Mouse (Mus musculus): ENCODE measurements around the gene Ptprs. TPM values are rescaled to one million over a fixed set of nuclear protein-coding genes. Genes with fewer than 3 reads are reported as not detected.

Gene Ptprs
- total and polyA plus RNA-seq, 3 experiments = 41.7 to 91.1 (median 47.5) TPM

DNA sequence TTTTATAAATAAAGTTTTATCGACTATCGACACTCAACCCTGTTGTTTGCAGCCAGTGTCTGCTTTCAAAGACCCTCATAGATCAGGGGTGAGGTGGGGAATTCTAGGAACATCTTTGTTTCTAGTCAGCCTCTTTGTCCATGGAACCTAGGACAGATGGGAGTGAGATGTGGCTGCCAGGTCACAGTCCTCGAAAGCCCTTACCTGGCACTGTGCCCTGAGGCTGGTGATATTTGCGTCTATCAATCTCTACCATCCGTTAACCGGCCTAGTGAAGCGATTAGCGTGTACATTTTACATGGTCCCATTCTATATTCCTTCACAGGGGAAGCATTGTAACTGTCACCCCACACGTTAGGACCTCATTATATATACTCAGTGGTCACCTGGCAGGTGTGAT is 9.6 kb upstream of the Ptprs start:
- no peaks in the 10 kb centered on the region for H3K4me1 ChIP-seq (ENCODE audit: control insufficient read depth, insufficient read depth, low read length)
- 88% methylated on average over 9 of the region's 9 CpGs for WGBS
- H3K27me3 ChIP-seq (ENCODE audit: control insufficient read depth, insufficient read depth, low read length) = no peaks in the 10 kb centered on the region
- DNase-seq = no peak
- no peaks in the 10 kb centered on the region for H3K79me2 ChIP-seq (replicated peaks; ENCODE audit: control insufficient read depth, insufficient read depth, low read length)
- intact Hi-C loops (cut with DNase I) = no loop called here
- H3K9ac ChIP-seq (ENCODE audit: low read depth, low read length) = no peak overlapping the region
- no peak overlapping the region for H3K27ac ChIP-seq
- H3K36me3 ChIP-seq (ENCODE audit: control insufficient read depth, insufficient read depth, low read length) = no peaks in the 10 kb centered on the region
- TF ChIP-seq CTCF (IDR thresholded peaks at IDR 0.05) (no peak), POLR2A (IDR thresholded peaks at IDR 0.05; ENCODE audit: insufficient read depth, low read depth, low read length) (no peak), EP300 (IDR thresholded peaks at IDR 0.05; ENCODE audit: insufficient read depth, low read depth, low read length) (no peak)
- no peak overlapping the region for H3K4me3 ChIP-seq

DNA sequence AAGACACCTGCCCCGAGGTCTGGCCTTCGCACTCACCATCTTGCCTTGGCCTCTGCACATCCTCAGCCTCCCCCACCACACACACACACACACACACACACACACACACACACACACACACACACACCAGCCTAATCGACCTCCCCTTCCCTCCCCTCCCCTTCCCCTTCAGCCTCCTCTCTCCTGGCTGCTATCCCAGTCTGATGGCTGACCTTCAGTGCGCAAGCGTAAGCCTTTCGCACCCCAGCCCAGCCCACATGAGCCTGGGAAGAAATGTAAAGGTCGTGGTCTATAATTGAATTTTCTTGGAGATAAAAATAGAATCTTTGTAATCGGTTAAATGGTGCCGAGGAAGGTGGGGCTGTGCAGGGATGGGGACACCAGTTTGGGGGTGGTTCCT is 8.8 kb upstream of the Ptprs start:
- H3K36me3 ChIP-seq (ENCODE audit: control insufficient read depth, insufficient read depth, low read length) = no peaks in the 10 kb centered on the region
- intact Hi-C loops (cut with DNase I) = no loop called here
- 58% methylated on average over 9 of the region's 9 CpGs for WGBS
- H3K27me3 ChIP-seq (ENCODE audit: control insufficient read depth, insufficient read depth, low read length) = no peaks in the 10 kb centered on the region
- H3K27ac ChIP-seq = no peak overlapping the region
- no peak for DNase-seq
- H3K79me2 ChIP-seq (replicated peaks; ENCODE audit: control insufficient read depth, insufficient read depth, low read length) = no peaks in the 10 kb centered on the region
- H3K4me1 ChIP-seq (ENCODE audit: control insufficient read depth, insufficient read depth, low read length) = no peaks in the 10 kb centered on the region
- no peak overlapping the region for H3K4me3 ChIP-seq
- no peak for TF ChIP-seq POLR2A (IDR thresholded peaks at IDR 0.05; ENCODE audit: insufficient read depth, low read depth, low read length)
- TF ChIP-seq EP300 (IDR thresholded peaks at IDR 0.05; ENCODE audit: insufficient read depth, low read depth, low read length) = no peak
- TF ChIP-seq CTCF (IDR thresholded peaks at IDR 0.05) = no peak
- no peak overlapping the region for H3K9ac ChIP-seq (ENCODE audit: low read depth, low read length)

GRCm38 (mm10) chr17:56482671-56483070 is 6.4 kb upstream of the Ptprs start:
- Histone ChIP-seq H3K9ac (ENCODE audit: low read depth, low read length) (no peak overlapping the region), H3K27me3 (ENCODE audit: control insufficient read depth, insufficient read depth, low read length) (no peaks in the 10 kb centered on the region), H3K79me2 (replicated peaks; ENCODE audit: control insufficient read depth, insufficient read depth, low read length) (no peaks in the 10 kb centered on the region), H3K36me3 (ENCODE audit: control insufficient read depth, insufficient read depth, low read length) (no peaks in the 10 kb centered on the region), H3K27ac (no peak overlapping the region), H3K4me3 (no peak overlapping the region), H3K4me1 (ENCODE audit: control insufficient read depth, insufficient read depth, low read length) (no peaks in the 10 kb centered on the region)
- intact Hi-C loops (cut with DNase I) = no loop called here
- DNase-seq = no peak
- TF ChIP-seq EP300 (IDR thresholded peaks at IDR 0.05; ENCODE audit: insufficient read depth, low read depth, low read length) (no peak), CTCF (IDR thresholded peaks at IDR 0.05) (no peak), POLR2A (IDR thresholded peaks at IDR 0.05; ENCODE audit: insufficient read depth, low read depth, low read length) (no peak)
- 62% methylated on average over 1 of the region's 1 CpGs for WGBS

DNA sequence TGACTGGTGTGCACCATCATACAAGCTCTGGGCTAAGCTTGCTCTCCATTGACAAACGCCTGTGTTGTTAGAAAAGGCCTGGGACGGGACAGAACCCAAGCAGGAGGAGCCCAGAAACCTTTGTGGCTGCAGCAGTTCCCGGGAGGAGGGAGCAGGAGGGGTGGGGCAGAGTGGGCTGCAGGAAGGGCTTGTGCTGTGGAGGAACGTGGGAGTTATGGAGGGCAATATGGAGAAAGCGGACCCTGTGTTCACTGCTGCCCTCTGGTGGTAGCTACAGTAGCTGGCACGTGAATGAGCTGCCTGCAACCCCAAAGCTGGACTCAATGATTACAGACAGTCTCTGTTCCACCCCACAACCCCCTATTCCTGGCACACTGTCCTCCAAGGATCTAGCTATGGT is 3.1 kb upstream of the Ptprs start:
- Histone ChIP-seq H3K79me2 (replicated peaks; ENCODE audit: control insufficient read depth, insufficient read depth, low read length) (no peaks in the 10 kb centered on the region), H3K9ac (ENCODE audit: low read depth, low read length) (no peak overlapping the region), H3K4me3 (no peak overlapping the region), H3K27me3 (ENCODE audit: control insufficient read depth, insufficient read depth, low read length) (no peaks in the 10 kb centered on the region; the same call in 1 of the 2 replicates), H3K4me1 (ENCODE audit: control insufficient read depth, insufficient read depth, low read length) (peaks cover 4% of the 10 kb centered on the region), H3K27ac (no peak overlapping the region), H3K36me3 (ENCODE audit: control insufficient read depth, insufficient read depth, low read length) (no peaks in the 10 kb centered on the region)
- TF ChIP-seq CTCF (IDR thresholded peaks at IDR 0.05) = peak; percentile 93
- no peak for TF ChIP-seq POLR2A (IDR thresholded peaks at IDR 0.05; ENCODE audit: insufficient read depth, low read depth, low read length)
- peak; percentile 81 for TF ChIP-seq EP300 (IDR thresholded peaks at IDR 0.05; ENCODE audit: insufficient read depth, low read depth, low read length)
- 8% methylated on average over 6 of the region's 6 CpGs for WGBS
- intact Hi-C loops (cut with DNase I) = loop anchor here (1.0 kb wide), 2 partner anchors 53 to 122 kb away; no protein-coding TSS in a partner anchor
- peak; percentile 76 to 78 for DNase-seq

GRCm38 (mm10) chr17:56478191-56478611 is 1.9 kb upstream of the Ptprs start:
- Histone ChIP-seq H3K79me2 (replicated peaks; ENCODE audit: control insufficient read depth, insufficient read depth, low read length) (no peaks in the 10 kb centered on the region), H3K4me1 (ENCODE audit: control insufficient read depth, insufficient read depth, low read length) (peaks cover 4% of the 10 kb centered on the region), H3K9ac (ENCODE audit: low read depth, low read length) (no peak overlapping the region), H3K27me3 (ENCODE audit: control insufficient read depth, insufficient read depth, low read length) (peaks cover 5% of the 10 kb centered on the region), H3K4me3 (no peak overlapping the region), H3K36me3 (ENCODE audit: control insufficient read depth, insufficient read depth, low read length) (no peaks in the 10 kb centered on the region), H3K27ac (no peak overlapping the region)
- no peak for DNase-seq
- TF ChIP-seq POLR2A (IDR thresholded peaks at IDR 0.05; ENCODE audit: insufficient read depth, low read depth, low read length) = no peak
- TF ChIP-seq EP300 (IDR thresholded peaks at IDR 0.05; ENCODE audit: insufficient read depth, low read depth, low read length) = no peak
- TF ChIP-seq CTCF (IDR thresholded peaks at IDR 0.05) = no peak
- intact Hi-C loops (cut with DNase I) = no loop called here
- WGBS = 61% methylated on average over 11 of the region's 11 CpGs

- no peak for TF ChIP-seq CTCF (IDR thresholded peaks at IDR 0.05)
- no peak for TF ChIP-seq EP300 (IDR thresholded peaks at IDR 0.05; ENCODE audit: insufficient read depth, low read depth, low read length)
- TF ChIP-seq POLR2A (IDR thresholded peaks at IDR 0.05; ENCODE audit: insufficient read depth, low read depth, low read length) = no peak
- 67% methylated on average over 19 of the region's 19 CpGs for WGBS
- Histone ChIP-seq H3K4me3 (no peak overlapping the region), H3K4me1 (ENCODE audit: control insufficient read depth, insufficient read depth, low read length) (peaks cover 4% of the 10 kb centered on the region), H3K27me3 (ENCODE audit: control insufficient read depth, insufficient read depth, low read length) (peaks cover 5% of the 10 kb centered on the region), H3K9ac (ENCODE audit: low read depth, low read length) (no peak overlapping the region), H3K27ac (no peak overlapping the region), H3K79me2 (replicated peaks; ENCODE audit: control insufficient read depth, insufficient read depth, low read length) (no peaks in the 10 kb centered on the region), H3K36me3 (ENCODE audit: control insufficient read depth, insufficient read depth, low read length) (no peaks in the 10 kb centered on the region)
- DNase-seq = peak in 1 of 2 experiments; percentile 55
- intact Hi-C loops (cut with DNase I) = loop anchor here (2.0 kb wide), 1 partner anchor 15 kb away; no protein-coding TSS in a partner anchor
These were observed 1.0 kb upstream of the Ptprs start for GRCm38 (mm10) chr17:56477191-56477818.

Data from heart, adult 2 months (tissue).